In genomic region chr3:107505464-107506367, GRCm38 (mm10) we compare ENCODE assay signal across 11 mouse cellular contexts. TPM values are rescaled to one million over a fixed set of nuclear protein-coding genes. Genes with fewer than 3 reads are reported as not detected.
DNase-seq lines count a peak whose midpoint lies in the region; ATAC-seq lines count a peak whose summit lies in the region.
"Had no signal": no experiment of that assay in that cellular context is flagged by ENCODE, and none has a peak within 500 bp of the region (broad histone marks: within the 10 kb centered on the region; RNA-seq: fewer than 3 reads in every experiment).

No protein-coding gene starts in this region.

- H3K4me3 ChIP-seq in heart, embryonic 10.5 days: no peak overlapping the region
- H3K4me3 ChIP-seq in forebrain, embryonic 12.5 days (replicated peaks): no peak overlapping the region
- no peak overlapping the region for H3K4me3 ChIP-seq in neural tube, embryonic 12.5 days

- DNase-seq in heart, embryonic 10.5 days (ENCODE audit: low spot score): no peak
- DNase-seq in heart, postnatal 25 days (ENCODE audit: low spot score): no peak
- peak; percentile 79 for DNase-seq in kidney, adult 9 months
- DNase-seq in testis, postnatal 10 days (ENCODE audit: low spot score): no peak
- no peak for DNase-seq in yolk sac, embryonic 10.5 days (ENCODE audit: low spot score)
- no peak for DNase-seq in lung, postnatal 25 days (ENCODE audit: low spot score)

- WGBS in heart, embryonic 10.5 days: 37% methylated on average over 4 of the region's 4 CpGs
- WGBS in forebrain, embryonic 12.5 days: 21% methylated on average over 4 of the region's 4 CpGs
- WGBS in neural tube, embryonic 12.5 days: 24% methylated on average over 4 of the region's 4 CpGs

- peak overlapping the region; percentile 22; the same call in 1 of the 2 replicates for H3K4me2 ChIP-seq in forebrain, embryonic 12.5 days
- H3K4me2 ChIP-seq in neural tube, embryonic 12.5 days (replicated peaks): 0 out of 2 replicates have a peak overlapping the region, but pooled peaks have one; percentile 9

- ATAC-seq in forebrain, embryonic 12.5 days (ENCODE audit: low FRiP score): peak; percentile 82
- ATAC-seq in neural tube, embryonic 12.5 days (ENCODE audit: low FRiP score, low read depth): peak; percentile 80

- H3K9me3 ChIP-seq in heart, embryonic 10.5 days: peaks cover 6% of the 10 kb centered on the region; the same call in 1 of the 2 replicates
- no peaks in the 10 kb centered on the region for H3K9me3 ChIP-seq in forebrain, embryonic 12.5 days
- H3K9me3 ChIP-seq in neural tube, embryonic 12.5 days: no peaks in the 10 kb centered on the region

- no peaks in the 10 kb centered on the region for H3K36me3 ChIP-seq in heart, embryonic 10.5 days
- H3K36me3 ChIP-seq in forebrain, embryonic 12.5 days (replicated peaks): no peaks in the 10 kb centered on the region
- H3K36me3 ChIP-seq in neural tube, embryonic 12.5 days: no peaks in the 10 kb centered on the region

- H3K27ac ChIP-seq in heart, embryonic 10.5 days: peak overlapping the region; percentile 64
- peak overlapping the region; percentile 86 for H3K27ac ChIP-seq in forebrain, embryonic 12.5 days
- H3K27ac ChIP-seq in neural tube, embryonic 12.5 days: no peak overlapping the region

- no peak overlapping the region for H3K9ac ChIP-seq in forebrain, embryonic 12.5 days
- no peak overlapping the region for H3K9ac ChIP-seq in neural tube, embryonic 12.5 days

- intact Hi-C loops in heart, postnatal 25 days (cut with DNase I): no loop called here

- 0 out of 2 replicates have a peak, but pooled peaks cover 3% of the 10 kb centered on the region for H3K27me3 ChIP-seq in heart, embryonic 10.5 days (ENCODE audit: insufficient read depth, poor library complexity, severe bottlenecking)
- no peaks in the 10 kb centered on the region for H3K27me3 ChIP-seq in forebrain, embryonic 12.5 days
- H3K27me3 ChIP-seq in neural tube, embryonic 12.5 days (replicated peaks): no peaks in the 10 kb centered on the region

- peaks cover 20% of the 10 kb centered on the region for H3K4me1 ChIP-seq in heart, embryonic 10.5 days
- H3K4me1 ChIP-seq in forebrain, embryonic 12.5 days: peaks cover 41% of the 10 kb centered on the region
- H3K4me1 ChIP-seq in neural tube, embryonic 12.5 days: peaks cover 26% of the 10 kb centered on the region

RNA-seq across cellular contexts. Expression of gene Slc6a17, which starts 12.1 kb away (rescaled TPM):
- polyA plus RNA-seq in heart, embryonic 10.5 days (2016; fragmentation: Nextera tagmentation; extraction: Ambion mirVana): 3.0 and 3.8 TPM in 2 replicates
- total RNA-seq in heart, postnatal 25 days (2021): 1 to 10 TPM; 1.5 to 2.4 TPM
- polyA plus RNA-seq in forebrain, embryonic 12.5 days (2016; fragmentation: Nextera tagmentation; extraction: Ambion mirVana): 5.7 and 8.3 TPM in 2 replicates
- 3.3 and 5.2 TPM in 2 replicates for polyA plus RNA-seq in neural tube, embryonic 12.5 days (2016; fragmentation: Nextera tagmentation; extraction: Ambion mirVana)
- total RNA-seq: CH12.LX; granulocyte monocyte progenitor cell, adult 5-6 weeks; liver, adult 2 months had no signal

RNA-seq across cellular contexts. Expression of gene Kcnc4, which starts 46.4 kb away (rescaled TPM):
- polyA plus RNA-seq in heart, embryonic 10.5 days (2016; fragmentation: Nextera tagmentation; extraction: Ambion mirVana): 0.09 and 0.18 TPM in 2 replicates
- under 1 TPM; 0.06 to 0.16 TPM for total RNA-seq in heart, postnatal 25 days (2021)
- 0.32 and 0.47 TPM in 2 replicates for polyA plus RNA-seq in forebrain, embryonic 12.5 days (2016; fragmentation: Nextera tagmentation; extraction: Ambion mirVana)
- polyA plus RNA-seq in neural tube, embryonic 12.5 days (2016; fragmentation: Nextera tagmentation; extraction: Ambion mirVana): 0.45 and 0.71 TPM in 2 replicates
- total RNA-seq: CH12.LX; granulocyte monocyte progenitor cell, adult 5-6 weeks; liver, adult 2 months had no signal

RNA-seq across cellular contexts. Expression of gene Ubl4b, which starts 49.2 kb away (rescaled TPM):
- 0.15 TPM in 1 of 2 replicates, not detected in the other for polyA plus RNA-seq in heart, embryonic 10.5 days (2016; fragmentation: Nextera tagmentation; extraction: Ambion mirVana)
- total RNA-seq in heart, postnatal 25 days (2021): not detected
- polyA plus RNA-seq in forebrain, embryonic 12.5 days (2016; fragmentation: Nextera tagmentation; extraction: Ambion mirVana): 0.19 and 0.27 TPM in 2 replicates
- not detected in 2 replicates for polyA plus RNA-seq in neural tube, embryonic 12.5 days (2016; fragmentation: Nextera tagmentation; extraction: Ambion mirVana)
- total RNA-seq: CH12.LX; granulocyte monocyte progenitor cell, adult 5-6 weeks; liver, adult 2 months had no signal
- polyA plus RNA-seq: liver, adult 2 months had no signal
